Mouse (Mus musculus): ENCODE measurements around the gene Stub1. TPM values are rescaled to one million over a fixed set of nuclear protein-coding genes. Genes with fewer than 3 reads are reported as not detected.
A peak's percentile ranks its signal among the peaks of the same experiment; 100 is the strongest.

The Stub1 gene
- polyA plus RNA-seq, 1 experiment from 2014 or later, result 403 TPM

DNA sequence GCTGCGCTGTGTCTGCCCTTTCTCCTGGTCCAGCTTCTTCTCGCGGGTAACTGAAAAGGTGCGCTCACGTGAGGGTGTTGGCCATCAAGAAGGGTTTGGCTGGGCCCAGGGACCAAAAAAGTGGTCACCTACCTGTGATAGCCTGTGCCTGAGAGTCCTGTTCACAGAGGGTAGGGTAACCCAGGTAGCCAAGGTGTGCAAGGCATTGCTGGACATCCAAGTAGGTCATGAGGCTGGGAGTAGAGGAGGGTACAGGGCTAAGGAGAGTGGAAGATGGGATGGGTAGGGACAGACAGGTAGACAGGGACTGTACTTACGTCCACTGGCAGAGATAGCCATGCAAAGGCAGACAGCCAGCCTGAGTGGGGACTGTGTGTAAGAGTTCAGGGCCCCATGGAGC, 7.3 kb upstream of the Stub1 start:
- Histone ChIP-seq H3K4me3 (no peak overlapping the region), H3K36me3 (peaks cover 75% of the 10 kb centered on the region)
- 94% methylated on average over 6 of the region's 6 CpGs for WGBS

DNA sequence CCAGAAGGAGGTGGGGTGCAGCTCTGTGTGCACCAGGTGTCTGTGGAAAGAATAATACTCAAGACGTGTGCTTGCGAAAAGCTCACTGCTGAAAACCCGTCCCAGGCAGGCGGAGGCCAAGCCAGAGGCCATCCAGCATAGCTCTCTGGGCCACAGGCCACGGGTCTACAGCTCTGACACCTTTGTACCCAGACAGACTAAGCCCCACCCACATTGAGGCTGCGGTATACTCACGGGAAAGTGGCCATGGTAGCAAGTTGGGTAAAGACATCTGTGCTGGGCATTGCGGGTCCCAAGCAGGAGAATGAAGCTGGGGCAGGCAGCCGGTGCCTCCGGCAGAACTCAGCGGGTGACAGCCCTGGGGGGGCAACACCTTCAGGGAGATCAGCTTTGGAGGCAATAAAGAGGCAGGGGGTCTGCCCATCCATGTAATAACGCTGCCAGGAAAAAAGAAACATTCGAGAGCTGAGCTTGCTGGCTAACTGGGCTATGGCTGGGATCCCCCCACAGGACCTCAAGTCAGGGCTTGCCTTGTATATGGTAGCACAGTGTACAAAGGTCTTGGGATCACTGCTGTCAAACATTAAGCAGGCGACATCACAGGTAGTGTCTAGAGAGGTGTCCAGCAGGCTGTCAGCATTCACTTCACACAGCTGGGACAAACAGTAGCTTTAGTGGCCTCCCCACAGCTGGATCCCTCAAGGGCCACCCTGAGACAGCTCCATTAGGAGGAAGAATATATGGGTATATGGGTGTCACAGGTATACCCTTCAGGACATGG, 6.4 kb upstream of the Stub1 start:
- H3K4me3 ChIP-seq, result peak overlapping the region; percentile 18; the same call in 1 of the 2 replicates
- WGBS, result 91% methylated on average over 14 of the region's 14 CpGs
- no peaks in the 10 kb centered on the region for H3K27me3 ChIP-seq (ENCODE audit: low read depth, poor library complexity, severe bottlenecking)
- peaks cover 61% of the 10 kb centered on the region for H3K4me1 ChIP-seq
- no peaks in the 10 kb centered on the region for H3K9me3 ChIP-seq (replicated peaks)
- peaks cover 76% of the 10 kb centered on the region for H3K36me3 ChIP-seq
- no peak for DNase-seq (ENCODE audit: low spot score)
- no peak overlapping the region for H3K27ac ChIP-seq (replicated peaks)

More for the DNA sequence above, 7.3 kb upstream of the Stub1 start:
- DNase-seq (ENCODE audit: low spot score), result no peak
- Histone ChIP-seq H3K27ac (replicated peaks) (no peak overlapping the region), H3K9me3 (replicated peaks) (no peaks in the 10 kb centered on the region), H3K4me1 (peaks cover 59% of the 10 kb centered on the region), H3K27me3 (ENCODE audit: low read depth, poor library complexity, severe bottlenecking) (no peaks in the 10 kb centered on the region)

DNA sequence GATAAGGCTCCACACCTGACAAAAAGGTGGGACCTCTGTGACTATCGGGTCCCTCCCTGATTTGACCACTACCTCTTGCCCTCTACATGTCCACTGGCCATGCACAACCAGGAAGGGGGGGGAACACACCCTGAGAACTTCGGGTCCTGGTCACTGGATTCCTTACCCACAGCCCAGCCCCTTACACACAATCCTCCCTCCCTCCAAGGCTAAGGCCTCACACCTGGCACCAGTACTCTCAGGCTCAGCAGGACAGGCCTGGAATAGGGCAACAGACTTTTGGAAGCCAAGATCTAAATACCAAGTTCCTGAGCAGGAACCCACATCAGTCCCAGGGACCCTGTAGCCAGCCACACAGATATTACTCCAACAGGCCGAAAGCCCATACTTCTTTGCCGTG, 5.7 kb upstream of the Stub1 start:
- Histone ChIP-seq H3K4me1 (peaks cover 62% of the 10 kb centered on the region), H3K4me3 (no peak overlapping the region), H3K27ac (replicated peaks) (no peak overlapping the region), H3K9me3 (replicated peaks) (no peaks in the 10 kb centered on the region), H3K27me3 (ENCODE audit: low read depth, poor library complexity, severe bottlenecking) (no peaks in the 10 kb centered on the region), H3K36me3 (peaks cover 80% of the 10 kb centered on the region)
- no peak for DNase-seq (ENCODE audit: low spot score)
- 92% methylated on average over 4 of the region's 4 CpGs for WGBS

DNA sequence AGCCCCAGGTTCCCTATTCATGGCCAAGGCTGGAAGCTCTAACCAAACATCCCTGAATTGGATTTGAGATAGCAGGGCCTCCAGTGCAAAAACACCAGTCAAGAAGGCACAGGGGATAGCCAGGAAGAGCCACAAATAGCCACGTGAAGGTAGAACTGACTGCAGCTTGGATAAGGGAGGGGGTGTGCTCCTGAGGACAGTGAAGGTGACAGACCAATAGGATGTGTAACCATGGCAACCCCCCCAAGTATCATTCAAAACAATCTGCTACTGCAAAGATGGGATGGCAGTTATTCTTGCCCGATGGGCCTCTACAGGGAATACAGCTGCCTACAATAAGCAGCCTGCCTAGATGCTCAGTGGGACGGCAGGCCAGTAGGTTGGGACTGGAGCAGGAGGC, 4.3 kb upstream of the Stub1 start:
- no peak for DNase-seq (ENCODE audit: low spot score)
- peaks cover 71% of the 10 kb centered on the region for H3K36me3 ChIP-seq
- peaks cover 58% of the 10 kb centered on the region for H3K4me1 ChIP-seq
- no peaks in the 10 kb centered on the region for H3K9me3 ChIP-seq (replicated peaks)
- H3K27ac ChIP-seq (replicated peaks), result peak overlapping the region; percentile 81; the same call in 1 of the 2 replicates
- peak overlapping the region; percentile 89 for H3K4me3 ChIP-seq
- no peaks in the 10 kb centered on the region for H3K27me3 ChIP-seq (ENCODE audit: low read depth, poor library complexity, severe bottlenecking)
- WGBS, result 49% methylated on average over 3 of the region's 3 CpGs

DNA sequence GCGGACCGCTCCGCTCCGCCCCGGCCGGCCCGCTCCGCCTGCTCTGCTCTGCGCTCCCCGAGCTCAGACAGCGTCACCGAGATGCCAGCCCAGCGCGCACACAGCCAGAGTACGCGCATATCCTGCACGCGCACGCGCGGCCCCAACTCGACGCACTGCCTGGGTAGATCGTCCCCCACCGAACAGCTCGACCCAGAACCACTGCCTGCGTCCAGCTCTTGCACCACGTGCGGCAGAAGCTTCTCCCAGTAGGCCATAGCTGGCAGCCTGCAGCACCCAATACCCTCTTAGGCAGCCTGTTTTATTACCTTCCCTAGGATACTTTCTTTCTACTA, 3.8 kb upstream of the Stub1 start, which contains the start of gene Rhbdl1:
Gene Rhbdl1, minus strand, starts transcription at position 220 of the 335 bp plus-strand sequence.
- peaks cover 61% of the 10 kb centered on the region for H3K4me1 ChIP-seq
- 2% methylated on average over 29 of the region's 29 CpGs for WGBS
- no peak for DNase-seq (ENCODE audit: low spot score)
- peaks cover 67% of the 10 kb centered on the region for H3K36me3 ChIP-seq
- H3K4me3 ChIP-seq, result peak within 1 kb of the TSS; percentile 89
- peak within 1 kb of the TSS; percentile 81 for H3K27ac ChIP-seq (replicated peaks)
- no peaks in the 10 kb centered on the region for H3K27me3 ChIP-seq (ENCODE audit: low read depth, poor library complexity, severe bottlenecking)
- H3K9me3 ChIP-seq (replicated peaks), result no peaks in the 10 kb centered on the region

DNA sequence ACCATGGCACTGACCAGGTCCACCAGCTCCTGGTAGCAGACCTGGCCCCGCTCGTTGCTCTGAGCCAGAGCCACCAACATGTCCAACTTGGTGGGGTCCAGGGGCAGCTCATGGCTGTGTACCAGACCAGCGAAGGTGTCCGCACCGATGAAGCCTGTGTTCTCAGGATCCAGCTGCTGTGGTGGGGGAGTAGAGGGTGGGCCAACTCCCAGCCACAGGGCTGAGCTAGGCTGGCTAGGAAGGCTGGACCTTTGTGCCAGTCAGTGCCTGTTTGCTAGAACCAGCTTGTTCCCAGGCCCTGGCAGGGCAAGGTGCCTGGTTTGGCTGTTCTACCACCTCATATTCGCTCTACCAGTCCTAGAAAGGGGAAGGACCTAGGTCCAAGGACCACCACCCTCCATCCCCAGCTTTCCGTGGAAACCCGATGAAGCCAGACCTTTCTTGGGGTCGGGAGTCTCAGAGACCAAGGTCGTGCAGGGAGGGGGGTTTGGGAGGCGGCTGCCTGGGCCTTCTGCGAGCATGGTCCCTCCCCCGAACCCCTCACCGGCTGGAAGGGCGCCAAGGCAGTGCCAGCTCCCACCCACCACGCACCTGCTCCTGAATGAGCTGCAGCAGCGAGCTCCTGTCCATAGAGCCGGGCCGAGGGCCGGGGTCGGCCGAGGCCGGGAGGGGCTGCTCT, 3.3 kb upstream of the Stub1 start:
- Histone ChIP-seq H3K27ac (replicated peaks) (peak overlapping the region; percentile 81), H3K4me3 (peak overlapping the region; percentile 89), H3K9me3 (replicated peaks) (no peaks in the 10 kb centered on the region), H3K27me3 (ENCODE audit: low read depth, poor library complexity, severe bottlenecking) (no peaks in the 10 kb centered on the region), H3K36me3 (peaks cover 67% of the 10 kb centered on the region), H3K4me1 (peaks cover 66% of the 10 kb centered on the region)
- WGBS, result 23% methylated on average over 23 of the region's 23 CpGs
- peak; percentile 62 for DNase-seq (ENCODE audit: low spot score)

DNA sequence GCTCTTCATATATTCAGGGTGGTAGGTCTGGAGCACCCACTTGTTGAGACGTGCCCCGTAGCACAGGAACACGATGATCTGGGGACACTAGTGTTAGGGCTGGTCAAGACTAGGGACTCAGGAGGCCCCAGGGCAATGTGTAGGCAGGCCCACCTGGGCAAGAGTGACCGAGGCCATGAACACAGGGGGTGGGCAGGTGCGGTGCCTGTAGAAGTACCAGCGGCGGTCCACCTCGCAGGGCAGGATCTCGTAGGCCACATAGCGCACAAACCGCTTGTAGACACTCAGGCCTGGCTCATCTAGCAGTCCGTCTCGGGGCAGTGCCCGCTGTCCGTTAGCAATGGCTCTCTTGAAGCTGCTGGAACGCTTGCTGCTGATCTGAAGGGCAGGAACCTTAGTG, 2.6 kb upstream of the Stub1 start:
- peak overlapping the region; percentile 89 for H3K4me3 ChIP-seq
- DNase-seq (ENCODE audit: low spot score), result no peak
- peaks cover 73% of the 10 kb centered on the region for H3K4me1 ChIP-seq
- H3K27me3 ChIP-seq (ENCODE audit: low read depth, poor library complexity, severe bottlenecking), result no peaks in the 10 kb centered on the region
- H3K27ac ChIP-seq (replicated peaks), result 0 out of 2 replicates have a peak overlapping the region, but pooled peaks have one; percentile 29
- H3K9me3 ChIP-seq (replicated peaks), result no peaks in the 10 kb centered on the region
- WGBS, result 95% methylated on average over 16 of the region's 16 CpGs
- peaks cover 67% of the 10 kb centered on the region for H3K36me3 ChIP-seq

- H3K27ac ChIP-seq (replicated peaks), result no peak overlapping the region
- peak overlapping the region; percentile 89 for H3K4me3 ChIP-seq
- 94% methylated on average over 7 of the region's 7 CpGs for WGBS
- no peak for DNase-seq (ENCODE audit: low spot score)
- no peaks in the 10 kb centered on the region for H3K9me3 ChIP-seq (replicated peaks)
- H3K4me1 ChIP-seq, result peaks cover 79% of the 10 kb centered on the region
- no peaks in the 10 kb centered on the region for H3K27me3 ChIP-seq (ENCODE audit: low read depth, poor library complexity, severe bottlenecking)
- H3K36me3 ChIP-seq, result peaks cover 67% of the 10 kb centered on the region
Observed at GRCm38 (mm10) chr17:25835301-25835700, 2.1 kb upstream of the Stub1 start.

DNA sequence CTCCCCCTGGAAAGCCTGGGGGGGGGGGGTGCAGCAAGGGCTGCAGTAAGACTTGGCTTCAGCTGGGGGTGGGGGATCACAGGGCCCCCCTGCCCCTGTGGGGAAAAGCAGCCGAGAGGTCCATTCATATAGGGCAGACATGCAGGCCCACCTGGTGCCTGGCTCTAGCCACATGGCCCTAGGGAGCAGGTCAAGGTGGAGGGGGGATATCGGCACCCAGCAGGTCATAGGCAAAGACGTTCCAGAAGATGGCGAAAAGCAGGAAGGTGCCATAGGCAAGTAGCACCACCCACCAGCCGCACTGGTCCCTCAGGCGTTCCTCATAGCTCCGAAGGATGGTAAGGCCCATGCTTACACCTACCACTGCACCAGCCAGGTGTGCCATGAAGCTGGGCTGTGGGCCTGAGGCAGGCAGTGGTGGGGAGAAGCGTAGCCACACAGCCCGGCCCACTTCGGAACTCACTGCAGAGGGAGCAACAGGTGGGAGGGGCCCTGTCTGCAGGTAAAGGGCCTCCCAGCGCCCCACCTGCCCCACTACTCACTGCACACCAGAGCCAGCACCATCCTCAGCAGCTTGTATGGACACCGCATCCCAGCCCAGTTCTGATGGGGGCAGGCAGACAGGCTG, 1.5 kb upstream of the Stub1 start:
- Histone ChIP-seq H3K4me1 (peaks cover 84% of the 10 kb centered on the region), H3K36me3 (peaks cover 67% of the 10 kb centered on the region), H3K27ac (replicated peaks) (peak overlapping the region; percentile 96), H3K4me3 (peak overlapping the region; percentile 89), H3K9me3 (replicated peaks) (no peaks in the 10 kb centered on the region), H3K27me3 (ENCODE audit: low read depth, poor library complexity, severe bottlenecking) (no peaks in the 10 kb centered on the region)
- WGBS, result 90% methylated on average over 12 of the region's 12 CpGs
- DNase-seq (ENCODE audit: low spot score), result no peak

- H3K4me3 ChIP-seq, result peak overlapping the region; percentile 89
- H3K27ac ChIP-seq (replicated peaks), result peak overlapping the region; percentile 96
- peaks cover 64% of the 10 kb centered on the region for H3K36me3 ChIP-seq
- no peak for DNase-seq (ENCODE audit: low spot score)
- peaks cover 85% of the 10 kb centered on the region for H3K4me1 ChIP-seq
- 66% methylated on average over 6 of the region's 6 CpGs for WGBS
- no peaks in the 10 kb centered on the region for H3K27me3 ChIP-seq (ENCODE audit: low read depth, poor library complexity, severe bottlenecking)
- H3K9me3 ChIP-seq (replicated peaks), result no peaks in the 10 kb centered on the region
Observed at GRCm38 (mm10) chr17:25833961-25834594, 874 bp upstream of the Stub1 start.

- Histone ChIP-seq H3K36me3 (peaks cover 57% of the 10 kb centered on the region), H3K4me1 (peaks cover 92% of the 10 kb centered on the region), H3K27ac (replicated peaks) (peak overlapping the region; percentile 96), H3K27me3 (ENCODE audit: low read depth, poor library complexity, severe bottlenecking) (no peaks in the 10 kb centered on the region), H3K9me3 (replicated peaks) (no peaks in the 10 kb centered on the region), H3K4me3 (peak overlapping the region; percentile 89)
- WGBS, result under 1% methylated on average over 73 of the region's 77 CpGs
- DNase-seq (ENCODE audit: low spot score), result peak; percentile 100
Observed at GRCm38 (mm10) chr17:25832436-25833290, 541 bp downstream of the Stub1 start.

All from midbrain, embryonic 10.5 days (tissue).